ENCODE assay signal across 9 mouse cellular contexts in the genomic region with DNA sequence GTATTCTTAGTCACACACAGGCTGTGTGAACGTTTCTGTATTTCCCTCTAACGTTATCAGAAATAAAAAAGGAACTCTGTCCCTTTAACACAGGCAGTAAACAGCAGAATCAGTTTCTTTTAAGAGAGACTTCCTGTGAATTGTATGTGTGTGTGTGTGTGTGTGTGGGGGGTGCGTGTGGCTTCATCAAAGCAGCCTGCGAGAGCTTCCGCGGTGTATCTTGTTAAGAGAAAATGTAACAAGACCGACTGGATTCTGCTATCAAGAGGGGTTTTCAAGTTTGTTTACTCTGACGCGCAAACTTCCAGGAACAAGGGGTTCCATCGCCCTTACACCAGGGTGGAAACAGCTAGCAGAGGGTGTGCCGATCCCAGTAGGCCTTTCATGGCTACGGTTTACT.
DNase-seq lines count a peak whose midpoint lies in the region; ATAC-seq lines count a peak whose summit lies in the region.
"Had no signal": no experiment of that assay in that cellular context is flagged by ENCODE, and none has a peak within 500 bp of the region (broad histone marks: within the 10 kb centered on the region; RNA-seq: fewer than 3 reads in every experiment).

No protein-coding gene starts in this region.

- peak overlapping the region; percentile 36 for H3K4me2 ChIP-seq in kidney, embryonic 16.5 days (replicated peaks; ENCODE audit: low read depth, low read length)
- H3K4me2 ChIP-seq: neural tube, embryonic 12.5 days had no signal

- no peak overlapping the region for H3K27ac ChIP-seq in kidney, embryonic 16.5 days (ENCODE audit: low read length)
- H3K27ac ChIP-seq: neural tube, embryonic 12.5 days had no signal

- H3K27me3 ChIP-seq in kidney, embryonic 16.5 days (ENCODE audit: insufficient read depth, low read length): no peaks in the 10 kb centered on the region
- H3K27me3 ChIP-seq: neural tube, embryonic 12.5 days had no signal

- no peak for ATAC-seq in kidney, embryonic 16.5 days (ENCODE audit: low FRiP score, low TSS enrichment)

- H3K9me3 ChIP-seq in kidney, embryonic 16.5 days (ENCODE audit: low read length): no peaks in the 10 kb centered on the region
- H3K9me3 ChIP-seq: neural tube, embryonic 12.5 days had no signal

- no peaks in the 10 kb centered on the region for H3K36me3 ChIP-seq in kidney, embryonic 16.5 days (ENCODE audit: insufficient read depth, low read length)
- H3K36me3 ChIP-seq: neural tube, embryonic 12.5 days had no signal

- WGBS in kidney, embryonic 16.5 days: 31% methylated on average over 12 of the region's 12 CpGs

- DNase-seq in kidney, adult 11 months: no peak
- peak; percentile 91 for DNase-seq in induced T-regulatory cell, adult 2 months (ENCODE audit: low read depth)
- peak; percentile 56 for DNase-seq in lung, postnatal 10 days
- DNase-seq in thymus, postnatal 10 days (ENCODE audit: low spot score in 2 of 2): peak; percentile 58 to 73
- no peak for DNase-seq in frontal cortex, postnatal 10 days (ENCODE audit: low spot score in 2 of 2)
- DNase-seq in adrenal gland, postnatal 10 days: no peak
- DNase-seq in neural tube, embryonic 10.5 days (ENCODE audit: extremely low spot score, low spot score): no peak

- H3K9ac ChIP-seq in kidney, embryonic 16.5 days (replicated peaks; ENCODE audit: low read length): no peak overlapping the region
- H3K9ac ChIP-seq: neural tube, embryonic 12.5 days had no signal

- H3K4me1 ChIP-seq in kidney, embryonic 16.5 days (ENCODE audit: insufficient read depth, low read length): peaks cover 9% of the 10 kb centered on the region
- H3K4me1 ChIP-seq: neural tube, embryonic 12.5 days had no signal

- peak overlapping the region; percentile 1; the same call in 1 of the 2 replicates for H3K4me3 ChIP-seq in kidney, embryonic 16.5 days (ENCODE audit: low read length)
- H3K4me3 ChIP-seq: neural tube, embryonic 12.5 days had no signal

Comparison
In these comparisons a context has a peak if more than half of its experiments do, and no peak if none do; other contexts are left out.
1. DNase-seq: peak in induced T-regulatory cell, adult 2 months (single experiment), lung, postnatal 10 days (single experiment) and thymus, postnatal 10 days (2 of 2); none in kidney, adult 11 months (single experiment), frontal cortex, postnatal 10 days (0 of 2), adrenal gland, postnatal 10 days (single experiment) and neural tube, embryonic 10.5 days (single experiment).